Mouse (Mus musculus): ENCODE measurements around the gene Adam20.
"Not testable (repeated sequence)": the region's sequence is repeated elsewhere in the genome, so short reads cannot be mapped to it uniquely, and the experiment has no call there.

Gene Adam20

GRCm38 (mm10) chr8:40792973-40793372 lies at the start of gene Adam20:
Gene Adam20, plus strand, starts transcription at chr8:40793273.
- not testable (repeated sequence) for DNase-seq (ENCODE audit: low read depth, low spot score)

- DNase-seq (ENCODE audit: low read depth, low spot score), result not testable (repeated sequence)
Observed at GRCm38 (mm10) chr8:40751908-40752307, 41.2 kb upstream of the Adam20 start, which contains the start of gene Adam25. Gene Adam25, plus strand, starts transcription at chr8:40752208.

- DNase-seq (ENCODE audit: low read depth, low spot score), result no peak
Observed at GRCm38 (mm10) chr8:40783320-40783719, 9.8 kb upstream of the Adam20 start.

GRCm38 (mm10) chr8:40803379-40804079 lies 10.5 kb downstream of the Adam20 start:
- no peak for DNase-seq (ENCODE audit: low read depth, low spot score)

Data from R1 (cell line).